Mouse (Mus musculus): Measurements from ENCODE around the gene Sox13. TPM values are rescaled to one million over a fixed set of nuclear protein-coding genes. Genes with fewer than 3 reads are reported as not detected.

The Sox13 gene
- total and polyA plus RNA-seq, 3 experiments: 0.34 to 1.4 (median 0.90) TPM

DNA sequence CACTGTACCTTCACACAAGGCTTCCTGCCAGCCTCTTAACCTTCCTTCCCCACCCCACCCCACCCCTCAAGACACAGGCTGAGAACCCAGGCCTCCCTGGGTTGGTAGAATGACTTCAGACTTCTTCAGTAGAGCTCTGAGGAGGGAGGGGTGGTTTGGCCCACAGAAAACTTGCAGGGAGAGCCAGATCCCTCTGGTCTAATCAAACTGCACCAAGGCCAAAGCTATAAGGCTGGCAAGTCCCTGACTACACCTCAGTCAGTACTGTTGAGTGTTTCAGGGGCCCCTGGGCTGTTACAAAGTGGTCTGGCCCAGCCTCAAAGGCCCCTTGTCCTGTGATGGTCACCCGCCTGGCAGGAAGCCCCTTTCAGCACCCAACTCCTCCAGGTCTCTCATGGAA is 6.6 kb downstream of the Sox13 start:
- Histone ChIP-seq H3K36me3 (replicated peaks in 1 of 2; ENCODE audit: control insufficient read depth in 1 of 2, insufficient read depth in 1 of 2, low read length in 1 of 2) (no peaks in the 10 kb centered on the region), H3K4me3 (replicated peaks in 1 of 3; ENCODE audit: low read depth in 2 of 3, low read length in 2 of 3, poor library complexity in 1 of 3) (peak overlapping the region; percentile 57 to 63 (median 58)), H3K9ac (ENCODE audit: insufficient read depth, low read depth) (peak overlapping the region; percentile 57), H3K27me3 (replicated peaks) (peaks cover 58% of the 10 kb centered on the region), H3K79me2 (replicated peaks; ENCODE audit: control insufficient read depth, extremely low read depth, insufficient read depth, poor library complexity, severe bottlenecking) (no peaks in the 10 kb centered on the region), H3K27ac (ENCODE audit: insufficient read depth, low read depth) (no peak overlapping the region), H3K4me1 (ENCODE audit: control insufficient read depth in 1 of 2, insufficient read depth in 2 of 2) (peaks cover 9 to 16% of the 10 kb centered on the region in 2 experiments; a peak in 3 of 4 replicates), H3K4me2 (ENCODE audit: insufficient read depth, low read depth, poor library complexity, severe bottlenecking) (peak overlapping the region; percentile 58), H3K9me3 (replicated peaks; ENCODE audit: low read length) (no peaks in the 10 kb centered on the region)
- dilution Hi-C loops (cut with MboI; ENCODE audit: extremely low pct_ligation_motif_present, extremely low pct_unique_long_range_greater_than_20kb, low sequenced_read_pairs): no loop called here
- TF ChIP-seq RCOR1 (conservative IDR thresholded peaks at IDR 0.05; ENCODE audit: low read depth, low read length) (no peak), MAZ (IDR thresholded peaks at IDR 0.05; ENCODE audit: low read depth, low read length) (no peak), ZKSCAN1 (IDR thresholded peaks at IDR 0.05; ENCODE audit: borderline replicate concordance, low read depth, low read length) (no peak), HCFC1 (IDR thresholded peaks at IDR 0.05; ENCODE audit: low read depth, low read length) (no peak), CHD2 (IDR thresholded peaks at IDR 0.05; ENCODE audit: low read length) (no peak), TCF12 (IDR thresholded peaks at IDR 0.05; ENCODE audit: low read depth, low read length) (no peak), GABPA (IDR thresholded peaks at IDR 0.05; ENCODE audit: insufficient replicate concordance, low read depth, low read length) (no peak), IRF4 (IDR thresholded peaks at IDR 0.05; ENCODE audit: low read depth, low read length) (no peak), BHLHE40 (IDR thresholded peaks at IDR 0.05; ENCODE audit: low read depth, low read length) (no peak), USF1 (IDR thresholded peaks at IDR 0.05; ENCODE audit: low read depth, low read length) (no peak), EP300 (IDR thresholded peaks at IDR 0.05; ENCODE audit: low read length) (no peak), ZMIZ1 (IDR thresholded peaks at IDR 0.05; ENCODE audit: low read depth, low read length) (no peak), ZNF384 (IDR thresholded peaks at IDR 0.05; ENCODE audit: low read depth, low read length) (no peak), JUND (conservative IDR thresholded peaks at IDR 0.05; ENCODE audit: low read depth, low read length) (no peak), JUN (IDR thresholded peaks at IDR 0.05; ENCODE audit: insufficient read depth, low read depth, low read length) (no peak), USF2 (conservative IDR thresholded peaks at IDR 0.05; ENCODE audit: low read depth, low read length) (no peak), POLR2AphosphoS2 (IDR thresholded peaks at IDR 0.05; ENCODE audit: low read depth, low read length) (no peak), ETS1 (conservative IDR thresholded peaks at IDR 0.05; ENCODE audit: low read depth, low read length) (no peak), ZC3H11A (IDR thresholded peaks at IDR 0.05; ENCODE audit: low read depth, low read length) (no peak), MEF2A (IDR thresholded peaks at IDR 0.05; ENCODE audit: borderline replicate concordance, low read depth, low read length) (no peak)
- no peak for DNase-seq (ENCODE audit: extremely low read depth)
- in situ Hi-C loops (cut with MboI; ENCODE audit: low pct_ligation_motif_present, low pct_unique_long_range_greater_than_20kb, low sequenced_read_pairs): no loop called here

GRCm38 (mm10) chr1:133417113-133417512 is 7.1 kb downstream of the Sox13 start:
- H3K9me3 ChIP-seq (replicated peaks; ENCODE audit: low read length): no peaks in the 10 kb centered on the region
- peaks cover 58% of the 10 kb centered on the region for H3K27me3 ChIP-seq (replicated peaks)
- H3K27ac ChIP-seq (ENCODE audit: insufficient read depth, low read depth): no peak overlapping the region
- DNase-seq (ENCODE audit: extremely low read depth): no peak
- H3K9ac ChIP-seq (ENCODE audit: insufficient read depth, low read depth): no peak overlapping the region
- TF ChIP-seq MEF2A (IDR thresholded peaks at IDR 0.05; ENCODE audit: borderline replicate concordance, low read depth, low read length): no peak
- no peak for TF ChIP-seq MYC (IDR thresholded peaks at IDR 0.05; ENCODE audit: low read depth, low read length)
- TF ChIP-seq NRF1 (IDR thresholded peaks at IDR 0.05; ENCODE audit: low read depth, low read length): no peak
- no peak for TF ChIP-seq POLR2A (IDR thresholded peaks at IDR 0.05; ENCODE audit: low read depth, low read length)
- TF ChIP-seq BHLHE40 (IDR thresholded peaks at IDR 0.05; ENCODE audit: low read depth, low read length): no peak
- no peak for TF ChIP-seq RCOR1 (conservative IDR thresholded peaks at IDR 0.05; ENCODE audit: low read depth, low read length)
- no peak for TF ChIP-seq RAD21 (IDR thresholded peaks at IDR 0.05; ENCODE audit: low read depth, low read length)
- TF ChIP-seq ZC3H11A (IDR thresholded peaks at IDR 0.05; ENCODE audit: low read depth, low read length): no peak
- no peak for TF ChIP-seq MAZ (IDR thresholded peaks at IDR 0.05; ENCODE audit: low read depth, low read length)
- no peak for TF ChIP-seq TBP (conservative IDR thresholded peaks at IDR 0.05; ENCODE audit: low read depth, low read length)
- TF ChIP-seq SIN3A (IDR thresholded peaks at IDR 0.05; ENCODE audit: low read length): no peak
- no peak for TF ChIP-seq ZMIZ1 (IDR thresholded peaks at IDR 0.05; ENCODE audit: low read depth, low read length)
- TF ChIP-seq CHD1 (IDR thresholded peaks at IDR 0.05; ENCODE audit: low read depth, low read length): no peak
- TF ChIP-seq CTCF (conservative IDR thresholded peaks at IDR 0.05 in 1 of 2, IDR thresholded peaks at IDR 0.05 in 1 of 2; ENCODE audit: low read depth in 2 of 2, low read length in 2 of 2): no peak
- TF ChIP-seq IRF4 (IDR thresholded peaks at IDR 0.05; ENCODE audit: low read depth, low read length): no peak
- TF ChIP-seq E2F4 (IDR thresholded peaks at IDR 0.05; ENCODE audit: insufficient replicate concordance, low read depth, low read length): no peak
- no peak for TF ChIP-seq JUND (conservative IDR thresholded peaks at IDR 0.05; ENCODE audit: low read depth, low read length)
- TF ChIP-seq GABPA (IDR thresholded peaks at IDR 0.05; ENCODE audit: insufficient replicate concordance, low read depth, low read length): no peak
- H3K79me2 ChIP-seq (replicated peaks; ENCODE audit: control insufficient read depth, extremely low read depth, insufficient read depth, poor library complexity, severe bottlenecking): no peaks in the 10 kb centered on the region
- peaks cover 9 to 16% of the 10 kb centered on the region in 2 experiments; a peak in 3 of 4 replicates for H3K4me1 ChIP-seq (ENCODE audit: control insufficient read depth in 1 of 2, insufficient read depth in 2 of 2)
- in situ Hi-C loops (cut with MboI; ENCODE audit: low pct_ligation_motif_present, low pct_unique_long_range_greater_than_20kb, low sequenced_read_pairs): no loop called here
- dilution Hi-C loops (cut with MboI; ENCODE audit: extremely low pct_ligation_motif_present, extremely low pct_unique_long_range_greater_than_20kb, low sequenced_read_pairs): no loop called here
- no peak overlapping the region for H3K4me3 ChIP-seq (replicated peaks in 1 of 3; ENCODE audit: low read depth in 2 of 3, low read length in 2 of 3, poor library complexity in 1 of 3)
- H3K4me2 ChIP-seq (ENCODE audit: insufficient read depth, low read depth, poor library complexity, severe bottlenecking): 0 out of 2 replicates have a peak overlapping the region, but pooled peaks have one; percentile 58
- no peaks in the 10 kb centered on the region for H3K36me3 ChIP-seq (replicated peaks in 1 of 2; ENCODE audit: control insufficient read depth in 1 of 2, insufficient read depth in 1 of 2, low read length in 1 of 2)

All from CH12.LX (cell line).